Mouse (Mus musculus) liver, adult 2 months (tissue): ENCODE measurements at regions not wholly inside any gene's neighbourhood (a gene's known extent, or its start where the extent isn't known, plus 50 kb on each side); places are given as distances from the start of the nearest gene placed in this dataset.

ENCODE experiments used
- DNase-seq: peaks from one replicate; pipeline ENCODE4 v3.0.0-alpha.2; 2011; ENCODE audit warnings: low read depth, low spot score; ENCODE audit errors: extremely low read depth
- H3K27ac ChIP-seq: fragments of 200-500 bp; replicated peaks from 2 replicates; pipeline ENCODE4 v1.5.1; 2012; ENCODE audit warnings: low read depth, mild to moderate bottlenecking, control low read depth, inconsistent platforms, low read length; ENCODE audit not compliant: insufficient read depth
- H3K27me3 ChIP-seq: fragments of 200-500 bp; 2 replicates; pipeline ENCODE4 v1.6.1; 2012; ENCODE audit warnings: mild to moderate bottlenecking, moderate library complexity, low read length, inconsistent platforms; ENCODE audit not compliant: control insufficient read depth, insufficient read depth
- H3K36me3 ChIP-seq: fragments of 200-500 bp; 2 replicates; pipeline ENCODE4 v1.6.1; 2012; ENCODE audit warnings: low read length, inconsistent platforms; ENCODE audit not compliant: control insufficient read depth, insufficient read depth
- H3K4me1 ChIP-seq: fragments of 200-500 bp; 2 replicates; pipeline ENCODE4 v1.6.1; 2011; ENCODE audit warnings: low read length; ENCODE audit not compliant: control insufficient read depth, insufficient read depth
- H3K4me3 ChIP-seq: fragments of 200-500 bp; 2 replicates; pipeline ENCODE4 v1.5.1; 2011; ENCODE audit warnings: low read depth, mild to moderate bottlenecking, control low read depth, low read length, moderate library complexity; ENCODE audit not compliant: insufficient read depth
- H3K79me2 ChIP-seq: fragments of 200-500 bp; 2 replicates; pipeline ENCODE4 v1.6.1; 2012; ENCODE audit warnings: inconsistent platforms, mild to moderate bottlenecking, low read length, moderate library complexity; ENCODE audit not compliant: control insufficient read depth, insufficient read depth
- H3K9ac ChIP-seq: fragments of 200-500 bp; 2 replicates; pipeline ENCODE4 v1.6.1; 2012; ENCODE audit warnings: low read depth, mild to moderate bottlenecking, control low read depth, inconsistent platforms, low read length
- CTCF ChIP-seq: fragments of 200-500 bp; IDR thresholded peaks from 2 replicates; pipeline ENCODE4 v1.5.1; 2011; ENCODE audit warnings: low read depth, low read length, control low read depth
- POLR2A ChIP-seq: fragments of 200-500 bp; IDR thresholded peaks from 2 replicates; pipeline ENCODE4 v1.6.1; 2011; ENCODE audit warnings: low read length, control low read depth; ENCODE audit not compliant: insufficient read depth; ENCODE audit errors: extremely low read depth
- WGBS: fragments of 180-500 bp; shearing (Covaris S2); methylation state at CpG from one replicate; pipeline ENCODE4 v1.1.7; 2018; 5-methylcytosine and 5-hydroxymethylcytosine counted together

- WGBS, result 40% methylated on average over 2 of the region's 2 CpGs
- H3K4me3 ChIP-seq, result no peak overlapping the region
- H3K4me1 ChIP-seq, result peaks cover 4% of the 10 kb centered on the region; the same call in 1 of the 2 replicates
- H3K9ac ChIP-seq, result no peak overlapping the region
- no peak overlapping the region for H3K27ac ChIP-seq
- peak; percentile 90 for DNase-seq
- no peaks in the 10 kb centered on the region for H3K27me3 ChIP-seq
- H3K36me3 ChIP-seq, result no peaks in the 10 kb centered on the region
- TF ChIP-seq CTCF, result no peak
- no peak for TF ChIP-seq POLR2A
- no peaks in the 10 kb centered on the region for H3K79me2 ChIP-seq
Measured at GRCm38 (mm10) chr6:15929650-15930049, 209.2 kb downstream of the Mdfic start.

- no peak overlapping the region for H3K9ac ChIP-seq
- no peak overlapping the region for H3K27ac ChIP-seq
- TF ChIP-seq POLR2A, result no peak
- TF ChIP-seq CTCF, result no peak
- 69% methylated on average over 2 of the region's 2 CpGs for WGBS
- H3K36me3 ChIP-seq, result no peaks in the 10 kb centered on the region
- DNase-seq, result no peak
- no peaks in the 10 kb centered on the region for H3K4me1 ChIP-seq
- no peak overlapping the region for H3K4me3 ChIP-seq
- H3K79me2 ChIP-seq, result no peaks in the 10 kb centered on the region
- H3K27me3 ChIP-seq, result no peaks in the 10 kb centered on the region
Measured at GRCm38 (mm10) chr6:15950251-15950650, 229.8 kb downstream of the Mdfic start.

GRCm38 (mm10) chr6:15987334-15987733 lies 266.9 kb downstream of the Mdfic start:
- Histone ChIP-seq H3K4me3 (no peak overlapping the region), H3K27ac (no peak overlapping the region), H3K9ac (no peak overlapping the region), H3K36me3 (no peaks in the 10 kb centered on the region), H3K79me2 (no peaks in the 10 kb centered on the region), H3K27me3 (no peaks in the 10 kb centered on the region), H3K4me1 (no peaks in the 10 kb centered on the region)
- TF ChIP-seq POLR2A, result no peak
- TF ChIP-seq CTCF, result no peak
- WGBS, result 67% methylated on average over 5 of the region's 5 CpGs
- peak; percentile 3 for DNase-seq
